Mouse (Mus musculus) fibroblast of lung, adult 2 months (primary cell): ENCODE measurements at regions not wholly inside any gene's neighbourhood (a gene's known extent, or its start where the extent isn't known, plus 50 kb on each side); places are given as distances from the start of the nearest gene placed in this dataset.

Source experiments
- DNase-seq: peaks from one replicate; pipeline ENCODE4 v3.0.0-alpha.2; 2011; ENCODE audit warnings: low read depth

DNA sequence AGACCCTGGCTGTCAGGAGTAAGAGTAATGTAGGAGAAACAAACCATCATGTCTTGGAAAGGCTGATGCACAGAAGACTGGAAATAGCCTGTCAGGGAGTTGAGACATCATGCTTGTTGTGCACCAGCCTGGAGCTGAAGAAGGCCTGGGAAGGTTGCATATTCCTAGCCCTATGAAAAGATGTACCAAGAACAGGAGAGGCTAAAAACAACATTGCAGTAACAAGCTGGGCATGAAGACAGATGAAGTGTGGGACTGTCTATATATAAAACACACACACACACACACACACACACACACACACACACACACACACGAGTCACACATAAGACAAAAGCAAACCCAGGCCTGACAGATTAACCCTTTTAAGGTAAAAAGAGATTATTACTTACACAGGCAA, 185.1 kb upstream of the Tmem72 start:
- DNase-seq, result no peak

DNA sequence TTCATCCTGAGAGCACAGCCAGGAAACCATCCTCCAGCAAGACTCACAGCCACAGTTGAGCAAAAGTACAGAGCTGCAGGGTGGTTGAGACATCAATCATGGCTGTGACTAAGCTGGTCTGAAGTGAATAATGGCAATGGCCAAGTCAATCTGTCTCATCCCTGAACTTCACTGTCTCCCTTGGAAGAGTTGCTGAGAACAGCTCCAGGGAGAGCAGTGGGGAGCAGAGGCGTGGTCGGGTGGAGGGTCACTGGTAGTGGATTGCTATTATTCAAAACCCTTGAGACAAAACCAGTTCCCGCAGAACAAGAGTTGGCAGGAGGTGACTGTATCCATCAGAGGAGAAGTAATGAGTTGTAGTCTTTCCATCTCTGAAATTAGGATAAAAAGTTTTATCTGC, 185.7 kb upstream of the Tmem72 start:
- no peak for DNase-seq

DNA sequence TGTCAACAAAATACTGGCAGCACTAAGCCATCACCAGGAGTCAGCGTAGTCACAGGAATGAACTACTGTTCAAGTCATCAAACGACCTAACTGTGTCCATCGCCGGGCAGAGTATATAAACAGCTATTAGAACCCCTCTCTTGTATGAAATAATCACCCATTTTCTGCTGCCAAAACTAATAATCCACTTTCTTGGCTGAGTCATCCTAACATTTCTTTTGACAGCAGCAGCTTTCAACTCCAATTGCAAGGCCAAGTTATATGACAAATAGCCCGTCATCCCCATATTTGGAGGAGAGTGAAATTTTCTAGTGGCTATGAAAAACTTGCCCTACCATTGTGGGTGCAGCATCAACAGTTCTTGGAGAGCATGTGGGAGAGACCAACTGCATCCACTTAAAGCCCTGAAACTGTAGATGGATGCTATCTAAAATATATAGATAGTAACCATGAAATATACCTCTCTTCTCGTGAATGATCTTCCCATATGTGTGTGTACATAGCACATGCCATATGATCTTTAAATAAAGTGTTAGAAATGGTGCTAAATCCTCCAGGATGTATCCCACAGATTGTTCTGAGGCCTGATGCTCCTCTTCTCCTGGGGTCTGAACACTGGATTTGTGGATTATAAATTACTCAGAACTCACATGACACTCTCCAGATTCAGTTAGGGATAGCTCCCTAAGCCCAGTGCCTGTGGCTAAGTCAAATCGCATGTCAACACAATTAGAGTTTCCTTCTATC, 189.9 kb upstream of the Tmem72 start:
- DNase-seq, result no peak

DNA sequence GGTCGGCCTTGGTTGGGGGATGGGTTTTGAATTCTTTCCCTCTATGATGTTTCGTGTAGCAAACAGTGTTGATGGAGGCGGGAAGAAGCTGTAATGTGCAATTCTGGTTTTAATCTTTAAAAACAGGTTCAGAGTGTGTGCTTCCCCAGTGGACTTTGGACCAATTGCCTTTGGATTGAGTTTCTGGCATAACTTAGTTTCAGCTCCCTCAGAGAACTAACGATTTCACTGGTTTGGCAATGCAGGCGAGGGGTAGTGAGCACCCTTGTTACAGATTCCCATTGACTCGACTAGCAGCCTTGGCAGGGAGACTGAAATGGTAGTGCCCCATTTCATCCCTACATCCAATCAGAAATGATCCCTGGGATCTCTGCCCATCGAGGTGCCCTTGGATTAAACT, 193.9 kb upstream of the Tmem72 start:
- no peak for DNase-seq

DNA sequence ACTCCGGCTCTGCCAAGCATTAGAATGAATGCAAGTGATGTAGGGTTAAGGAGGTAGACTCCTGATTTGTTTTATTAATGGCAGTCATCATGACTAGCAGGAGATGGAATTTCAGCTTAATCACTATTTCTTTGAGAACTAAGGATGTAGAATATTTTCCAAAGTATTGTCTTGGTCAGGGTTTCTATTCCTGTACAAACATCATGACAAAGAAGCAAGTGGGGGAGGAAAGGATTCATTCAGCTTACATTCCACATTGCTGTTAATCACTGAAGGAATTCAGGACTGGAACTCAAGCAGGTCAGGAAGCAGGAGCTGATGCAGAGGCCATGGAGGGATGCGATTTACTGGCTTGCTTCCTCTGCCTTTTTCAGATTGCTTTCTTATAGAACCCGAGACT, 195.4 kb upstream of the Tmem72 start:
- no peak for DNase-seq

DNA sequence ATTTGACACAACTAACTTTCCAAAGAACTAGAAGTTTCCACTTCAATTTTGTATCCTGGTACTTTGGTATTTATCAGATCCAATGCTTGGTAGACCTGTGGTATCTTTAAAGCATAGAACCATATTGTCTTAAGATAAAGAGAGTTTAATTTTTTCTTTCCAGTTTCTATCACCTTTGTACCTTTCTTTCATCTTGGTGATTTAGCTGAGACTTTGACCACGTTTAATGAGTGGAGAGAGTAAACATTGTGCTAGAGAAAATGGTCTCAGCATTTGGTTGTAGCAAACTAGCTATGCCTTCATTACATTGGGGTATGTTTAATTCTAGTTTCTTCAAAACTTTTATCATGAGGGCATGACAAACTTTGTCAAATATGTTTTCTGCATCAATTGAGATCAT, 197.4 kb upstream of the Tmem72 start:
- no peak for DNase-seq

DNA sequence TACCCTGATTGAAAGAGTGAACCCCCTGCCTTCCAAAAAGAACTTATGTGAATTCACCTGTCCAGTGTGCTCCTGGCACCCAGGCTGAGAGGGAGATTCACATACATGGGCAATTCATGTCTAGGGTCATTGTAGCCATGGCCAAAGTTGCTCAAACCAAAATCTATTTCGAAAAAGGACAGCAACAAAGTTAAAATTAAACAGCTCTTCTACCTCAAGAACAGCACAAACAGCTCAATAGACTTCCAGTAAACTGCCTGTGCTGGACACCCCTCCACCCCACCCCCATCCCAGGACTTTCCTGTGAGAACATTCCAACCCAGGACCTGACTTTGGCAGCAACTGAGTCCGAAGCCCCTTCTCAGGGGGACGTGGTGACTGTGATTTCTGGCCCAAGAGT, 218.3 kb upstream of the Tmem72 start:
- no peak for DNase-seq

DNA sequence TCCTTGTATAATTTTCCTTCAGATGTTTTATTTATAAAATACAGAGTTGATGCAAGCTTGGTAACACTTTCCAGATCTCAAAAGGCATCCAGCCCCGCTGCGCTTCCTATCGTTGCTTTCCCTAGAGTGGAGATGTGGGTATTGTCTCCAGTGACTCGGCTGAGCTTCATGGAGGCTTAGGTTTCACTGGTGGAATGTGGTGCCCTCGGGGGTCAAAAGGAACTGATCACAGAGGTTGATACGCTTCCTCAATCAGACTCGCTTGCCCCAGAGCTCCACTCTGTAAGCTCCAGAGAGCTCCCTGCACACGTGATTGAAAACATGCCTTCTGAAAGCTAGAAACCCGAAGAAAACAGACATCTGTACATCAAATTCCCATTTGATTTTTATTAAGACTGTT, 224.9 kb upstream of the Tmem72 start:
- DNase-seq, result no peak

DNA sequence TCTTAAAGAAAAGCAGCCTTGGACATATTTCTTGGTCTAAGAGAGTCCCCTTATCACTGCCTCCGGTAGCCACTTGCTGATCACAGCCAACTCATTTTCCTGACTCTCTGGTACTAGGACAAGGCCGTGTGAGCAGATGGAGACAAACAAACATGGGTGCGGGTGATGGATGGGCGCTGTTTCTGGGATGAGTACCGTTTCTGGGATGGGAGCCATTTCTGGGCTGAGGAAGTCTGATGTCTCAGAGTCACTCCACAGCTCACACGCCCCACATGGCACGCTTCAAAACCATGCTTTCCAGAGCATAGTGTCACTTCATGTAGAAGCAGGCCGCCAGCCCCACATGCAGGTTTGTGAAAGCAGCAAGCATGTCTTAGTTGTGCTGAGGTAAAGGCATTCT, 225.6 kb upstream of the Cxcl12 start:
- no peak for DNase-seq

DNA sequence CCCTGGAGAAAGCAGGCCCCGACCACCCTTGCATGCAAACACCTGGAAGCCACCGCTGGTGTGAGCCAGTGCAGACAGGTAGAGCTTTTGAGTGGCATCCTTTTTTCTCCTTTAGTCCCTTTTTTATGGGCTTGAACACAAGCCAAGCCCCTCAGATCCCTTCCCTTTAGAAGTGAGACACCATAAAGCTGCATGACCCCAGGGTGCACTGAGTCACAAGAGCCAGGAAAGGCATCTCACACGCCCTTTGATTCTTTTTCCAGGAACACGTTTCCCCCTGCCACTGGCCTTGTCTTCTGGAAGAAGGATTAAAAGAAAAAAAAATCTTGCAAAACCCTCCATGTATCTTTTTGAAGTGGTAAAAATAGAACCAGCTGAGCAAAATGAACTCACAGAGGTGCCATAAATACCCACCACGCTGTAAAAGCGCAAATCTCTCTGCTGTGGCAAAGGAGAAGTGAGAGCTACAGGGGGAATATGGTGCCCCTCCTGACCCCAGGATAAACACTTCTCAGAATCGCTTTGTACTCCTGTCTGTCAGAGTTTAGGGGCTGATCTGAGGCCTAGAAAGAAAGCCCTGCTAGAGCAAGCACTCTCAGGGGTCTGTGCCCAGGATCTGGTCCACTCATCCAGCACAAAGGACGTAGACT, 222.1 kb upstream of the Cxcl12 start:
- no peak for DNase-seq

DNA sequence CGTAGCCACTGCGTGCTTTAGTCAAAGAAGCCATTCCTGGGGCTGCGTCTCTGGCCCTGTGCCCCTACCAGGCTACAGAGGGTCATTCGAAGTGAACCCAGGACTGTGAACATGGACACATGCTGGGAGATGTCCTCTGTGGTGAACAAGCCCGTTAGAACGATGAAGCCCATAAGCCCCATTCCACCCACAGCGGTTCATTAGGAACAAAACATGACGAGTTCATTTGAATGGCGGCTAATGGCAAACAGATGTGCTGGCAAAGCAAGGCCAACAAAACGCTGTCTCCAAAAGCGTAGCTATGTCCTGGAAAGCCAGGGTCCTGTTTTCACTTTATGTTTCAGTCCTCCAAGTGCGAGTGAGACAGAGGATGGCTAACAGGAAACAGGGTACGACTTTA, 208.7 kb upstream of the Cxcl12 start:
- DNase-seq, result no peak

DNA sequence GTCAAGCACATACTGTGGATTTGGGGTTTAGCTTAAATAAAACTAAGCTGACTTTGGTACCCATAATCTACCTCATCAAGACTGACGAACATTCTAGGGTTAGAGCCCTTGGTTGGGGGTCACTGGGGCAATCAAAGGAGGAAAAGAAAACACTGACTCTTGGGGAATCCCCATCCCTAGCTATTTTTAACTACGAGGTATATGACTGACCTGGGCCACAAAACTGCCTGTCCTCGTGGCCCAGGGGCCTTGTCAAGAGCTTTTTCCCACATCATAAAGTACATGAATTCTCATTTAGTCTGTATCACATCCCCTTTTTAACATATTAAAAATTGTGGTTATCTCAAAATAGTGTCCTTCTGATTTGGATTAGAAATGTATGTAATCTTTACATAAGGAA, 207.7 kb upstream of the Cxcl12 start:
- DNase-seq, result no peak

DNA sequence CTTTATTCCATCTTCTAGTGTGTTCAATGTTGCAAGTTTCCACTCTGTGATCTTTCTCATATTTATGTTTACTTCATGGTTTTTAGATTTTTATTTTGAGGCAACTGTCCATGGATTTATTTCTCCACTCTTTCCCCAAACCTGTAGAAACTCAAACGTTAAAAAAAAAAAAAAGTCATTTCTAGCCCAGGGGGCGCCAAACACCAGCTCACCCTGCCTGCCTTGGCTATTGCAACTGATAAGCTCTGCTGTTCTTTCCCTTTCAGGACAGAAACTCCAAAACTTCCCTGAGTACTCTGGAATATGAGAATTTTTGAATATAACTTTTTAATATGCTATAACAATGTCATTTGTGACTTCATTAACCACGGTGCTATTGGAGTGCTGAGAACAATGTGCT, 201.9 kb upstream of the Cxcl12 start:
- DNase-seq, result no peak

DNA sequence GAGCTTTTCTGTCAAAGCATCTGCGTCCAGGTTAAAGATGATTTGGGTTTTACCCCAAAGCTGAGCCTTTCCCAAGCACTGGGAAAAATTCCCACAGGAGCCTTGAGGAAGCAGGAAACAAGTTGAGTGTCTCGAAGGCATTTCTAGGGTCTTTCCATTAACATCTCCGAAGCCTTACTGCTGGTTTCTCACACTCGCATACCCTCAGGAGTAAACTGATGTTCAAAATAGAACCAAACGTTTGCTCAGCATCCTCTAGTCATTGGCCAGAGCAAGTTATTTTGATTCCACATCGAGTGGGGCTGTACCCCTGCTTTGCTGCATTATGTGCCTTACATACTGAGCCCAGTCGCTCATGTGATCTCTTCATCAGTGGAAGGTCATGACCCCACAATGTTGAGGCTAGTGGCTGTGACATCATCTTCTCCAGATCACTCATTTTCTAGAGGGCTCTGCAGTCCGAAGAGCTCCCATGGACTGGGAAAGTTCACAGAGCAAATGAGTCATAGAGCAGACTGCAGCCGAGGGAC, 198.9 kb upstream of the Cxcl12 start:
- no peak for DNase-seq

DNA sequence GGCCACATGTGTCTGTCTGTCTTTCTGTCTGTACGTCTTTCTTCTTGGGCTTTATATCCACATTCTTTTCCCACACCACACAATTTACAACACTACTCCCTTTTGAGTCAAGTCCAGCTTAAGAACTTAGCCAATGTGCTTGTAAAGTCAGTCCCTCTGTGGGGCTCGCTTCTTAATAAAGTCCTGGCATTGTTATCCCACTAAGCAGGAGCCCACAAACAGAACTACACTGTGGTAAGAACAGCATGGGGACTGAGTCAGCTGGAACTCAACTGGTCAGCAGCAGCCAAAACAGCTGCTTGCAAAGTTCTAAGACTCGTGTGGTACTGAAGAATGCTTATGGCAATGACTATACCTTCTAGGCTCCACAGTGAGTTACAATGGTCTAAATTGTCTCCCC, 193.5 kb upstream of the Cxcl12 start:
- DNase-seq, result peak; percentile 90

DNA sequence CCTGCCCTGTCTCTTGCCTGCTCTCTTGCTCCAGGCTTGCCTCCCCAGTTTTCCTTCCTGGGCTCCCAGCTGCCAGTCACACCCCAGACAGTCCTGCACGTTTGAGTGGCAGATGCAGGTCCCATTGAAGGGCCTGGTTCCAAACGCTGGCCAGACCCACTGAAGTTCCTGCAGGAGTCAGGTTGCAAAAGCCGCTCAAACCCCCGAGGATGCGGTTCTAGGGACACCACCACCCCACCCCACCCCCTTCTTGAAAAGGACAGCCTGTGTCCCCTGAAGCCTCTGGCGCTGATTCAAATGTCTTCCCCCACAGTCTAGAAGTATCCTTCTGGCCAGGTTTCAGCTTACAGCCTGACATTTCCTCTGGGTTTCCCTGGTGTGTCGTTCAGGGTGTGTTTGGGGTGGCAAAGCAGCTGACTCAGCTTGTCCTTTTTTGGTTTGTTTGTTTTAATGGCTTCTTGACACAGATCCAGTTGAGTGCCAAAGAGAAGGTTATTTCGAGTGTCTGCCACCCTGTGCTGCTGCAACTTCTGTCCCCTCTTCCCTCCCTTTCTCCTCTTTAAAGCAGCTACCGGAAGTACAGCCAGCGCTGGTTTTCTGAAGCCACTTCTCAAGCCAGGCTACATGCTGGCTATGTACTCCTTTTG, 187.9 kb upstream of the Cxcl12 start:
- DNase-seq, result no peak

DNA sequence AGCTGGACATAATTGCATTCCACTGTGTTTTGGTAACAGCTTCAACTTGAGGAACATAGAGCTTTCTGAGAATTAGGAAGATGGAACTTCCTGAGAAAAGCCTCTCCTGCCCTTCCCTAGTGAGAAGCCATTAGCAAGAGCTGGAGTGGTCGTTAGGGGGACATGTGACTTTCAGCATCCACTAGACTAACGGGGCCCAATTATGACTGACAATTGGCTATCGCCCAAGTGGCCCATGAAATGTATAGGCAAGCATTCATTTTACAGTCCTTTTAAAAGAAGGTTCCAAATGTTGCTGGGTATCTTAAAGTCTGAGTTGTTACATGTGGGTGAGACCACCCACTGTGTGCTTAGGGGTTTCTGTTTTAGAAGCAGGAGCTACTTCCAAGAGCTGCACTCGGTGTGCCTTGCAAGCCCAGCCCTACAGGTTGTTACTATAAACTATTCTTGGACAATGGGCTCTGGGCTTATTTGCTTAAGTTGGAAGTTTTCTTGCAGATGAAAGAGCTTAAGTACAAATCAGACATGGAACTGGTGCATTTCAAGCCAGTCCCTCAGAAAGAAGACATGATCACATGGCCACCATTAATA, 183.1 kb upstream of the Cxcl12 start:
- DNase-seq, result no peak

DNA sequence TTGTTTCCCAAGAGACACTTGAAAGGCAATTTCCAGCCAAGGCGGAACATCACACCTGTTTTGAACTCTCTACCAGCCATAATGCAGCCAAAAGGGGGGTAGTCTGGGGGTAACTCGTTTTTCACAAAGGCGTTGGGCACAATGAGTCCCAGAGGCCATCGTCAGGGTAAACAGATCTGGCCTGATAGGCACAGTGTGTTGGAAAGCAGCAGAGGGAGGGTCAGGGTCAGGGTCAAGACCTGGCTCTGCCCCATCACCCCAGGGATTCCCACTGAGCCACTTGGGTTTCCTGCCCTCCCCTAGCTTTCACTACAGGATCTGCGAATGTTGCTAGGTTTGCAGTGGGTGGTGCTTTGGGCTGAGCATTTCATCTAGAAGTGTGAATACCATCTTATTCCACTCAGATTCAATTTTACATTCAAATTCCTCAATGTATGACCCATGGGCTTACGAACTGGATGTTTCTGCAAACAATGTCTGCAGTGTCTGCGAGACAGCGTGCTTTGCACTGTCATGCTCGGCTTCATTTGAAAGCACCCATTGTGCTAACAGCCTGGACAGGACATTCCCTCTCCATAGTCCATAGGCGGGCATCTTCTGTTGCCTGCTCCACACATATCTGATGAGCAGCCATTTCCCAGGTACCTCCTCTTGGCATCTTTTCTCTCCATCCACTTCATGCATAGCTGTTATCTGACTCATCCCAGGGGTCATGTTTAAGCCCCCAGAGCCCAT, 181.9 kb upstream of the Cxcl12 start:
- no peak for DNase-seq

DNA sequence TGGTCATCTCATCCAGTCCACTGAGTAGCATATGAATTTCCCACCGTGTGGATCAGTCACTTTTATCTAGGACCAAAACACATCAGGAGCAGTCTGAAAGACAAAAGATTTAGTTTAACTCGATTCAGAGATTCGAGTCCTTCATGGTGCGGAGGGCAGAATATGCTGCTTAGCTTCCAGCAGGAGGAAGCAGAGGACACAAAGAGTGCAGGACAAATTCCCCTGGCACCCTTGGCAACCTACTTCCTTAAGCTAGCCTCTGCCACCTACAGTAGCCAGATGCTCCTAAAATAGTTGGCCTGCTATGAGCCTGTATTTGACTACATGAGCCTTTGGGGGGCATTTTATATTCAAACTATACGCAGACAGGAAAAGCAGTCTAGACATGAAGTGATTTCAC, 181.1 kb upstream of the Cxcl12 start:
- DNase-seq, result no peak

DNA sequence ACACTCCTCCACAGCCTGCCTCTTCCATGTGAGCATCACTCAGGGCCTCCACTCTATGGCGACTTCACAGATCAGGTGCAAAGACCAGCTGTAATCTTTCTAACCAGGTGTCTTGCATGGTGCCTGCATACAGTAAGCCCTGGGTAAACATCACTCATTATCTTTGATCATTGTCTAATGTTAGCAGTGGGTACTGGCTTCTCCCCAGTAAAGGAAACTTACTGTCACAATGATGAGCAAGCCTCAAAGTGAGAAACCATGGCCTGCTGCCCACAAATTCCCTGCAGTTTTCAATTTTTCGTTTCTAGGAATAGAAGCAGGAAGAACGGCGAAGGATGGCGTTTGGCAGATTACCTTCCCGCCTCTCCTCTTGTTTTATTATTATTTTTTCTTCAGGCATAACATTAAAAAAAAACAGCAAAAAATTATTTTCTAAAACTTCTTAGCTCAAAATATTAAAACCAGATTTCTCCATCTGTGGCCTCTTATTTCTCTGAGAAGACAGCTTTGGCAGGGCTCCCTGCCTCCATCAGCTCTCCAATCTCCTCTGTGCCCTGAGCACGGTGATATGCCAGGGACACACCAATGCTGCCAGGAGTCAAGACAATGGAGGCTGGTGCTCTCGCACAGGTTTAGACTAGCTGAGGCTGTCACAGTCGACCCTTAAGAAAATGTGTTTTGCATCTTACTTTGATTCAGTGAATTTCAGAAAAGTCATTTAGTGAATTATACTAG, 169.2 kb upstream of the Cxcl12 start:
- no peak for DNase-seq

DNA sequence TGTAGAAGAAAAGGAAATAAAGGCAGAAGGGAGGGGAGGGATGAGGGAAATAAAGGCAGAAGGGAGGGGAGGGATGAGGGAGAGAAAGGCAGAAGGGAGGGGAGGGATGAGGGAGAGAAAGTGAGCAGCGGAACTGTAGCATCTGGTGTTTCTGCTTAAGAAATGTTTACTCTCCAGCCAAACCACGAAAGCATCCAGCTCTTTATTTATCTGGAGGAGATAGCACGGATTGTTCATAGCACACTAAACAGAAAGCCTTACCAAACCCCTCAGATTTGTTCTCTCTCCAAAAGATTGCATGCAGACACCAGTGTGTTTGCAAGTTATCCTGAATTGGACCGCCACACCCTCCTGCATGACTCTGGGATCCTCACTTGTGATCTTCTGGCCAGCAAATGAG, 168.4 kb upstream of the Cxcl12 start:
- DNase-seq, result no peak
